In the genomic region with DNA sequence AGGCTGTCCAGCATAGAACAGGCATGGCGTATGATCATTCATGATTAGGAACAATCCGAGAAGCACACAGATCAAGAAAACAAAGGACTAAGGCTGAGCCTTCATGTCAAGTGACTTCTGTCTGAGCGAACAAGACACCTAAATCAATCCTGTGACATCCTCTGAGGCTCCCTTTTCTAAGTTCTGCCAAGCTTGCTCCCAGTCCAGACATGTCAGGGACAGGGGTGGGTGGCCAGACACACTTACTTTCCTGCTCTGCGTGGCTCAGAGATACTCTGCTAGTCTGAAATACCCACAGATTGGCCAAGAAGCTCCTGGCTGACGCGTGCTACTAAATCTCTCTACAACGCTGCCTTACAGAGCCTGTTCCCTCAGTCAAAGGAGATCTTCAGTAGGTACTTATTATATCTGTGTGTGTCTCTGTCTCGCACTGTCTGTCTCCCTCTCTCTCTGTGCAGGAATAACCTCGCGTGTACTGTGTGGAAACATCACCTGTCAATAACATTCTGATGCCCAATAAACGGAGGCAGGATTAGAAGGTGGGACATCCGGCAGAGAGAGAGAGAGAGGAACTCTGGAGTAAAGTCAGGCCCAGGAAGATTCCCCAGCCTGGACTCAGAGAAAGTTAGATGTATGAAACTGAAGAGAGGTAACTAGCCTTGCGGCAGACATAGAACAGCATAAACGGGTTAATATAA, we compare ENCODE assay signal across 18 mouse cellular contexts.
"Had no signal": no experiment of that assay in that cellular context is flagged by ENCODE, and none has a peak within 500 bp of the region (broad histone marks: within the 10 kb centered on the region; RNA-seq: fewer than 3 reads in every experiment).

No protein-coding gene starts in this region.

- DNase-seq: kidney, adult 9 months; layer of hippocampus, adult 9-11 months; liver, postnatal 0 days; lung, embryonic 14.5 days; lung, postnatal 36 days; right cerebral cortex, adult 18-20 months; right cerebral cortex, postnatal 14 days; right cerebral cortex, postnatal 4 days; spleen, adult 18-20 months; thymus, postnatal 25 days had no signal

- H3K27ac ChIP-seq: layer of hippocampus, adult 2 months; liver, embryonic 14.5 days; midbrain, embryonic 10.5 days; midbrain, embryonic 13.5 days; neural tube, embryonic 13.5 days; stomach, embryonic 15.5 days had no signal

- H3K4me1 ChIP-seq: megakaryocyte, embryonic 14.5 days; neural tube, embryonic 13.5 days had no signal

- H3K4me3 ChIP-seq: layer of hippocampus, adult 2 months; megakaryocyte, embryonic 14.5 days; midbrain, embryonic 10.5 days; midbrain, embryonic 13.5 days; myocyte; neural tube, embryonic 13.5 days; stomach, embryonic 15.5 days had no signal

- H3K9me3 ChIP-seq: megakaryocyte, embryonic 14.5 days; midbrain, embryonic 10.5 days; midbrain, embryonic 13.5 days; neural tube, embryonic 13.5 days; stomach, embryonic 15.5 days had no signal

- H3K36me3 ChIP-seq: midbrain, embryonic 10.5 days; midbrain, embryonic 13.5 days; neural tube, embryonic 13.5 days; stomach, embryonic 15.5 days had no signal

- H3K27me3 ChIP-seq: midbrain, embryonic 13.5 days; neural tube, embryonic 13.5 days; stomach, embryonic 15.5 days had no signal
